Mouse (Mus musculus): ENCODE data around the gene Naa25. TPM values are rescaled to one million over a fixed set of nuclear protein-coding genes. Genes with fewer than 3 reads are reported as not detected.

Naa25 gene
- total RNA-seq, 1 experiment: 92.3 TPM

GRCm38 (mm10) chr5:121366449-121367225 lies 31.1 kb upstream of the Naa25 start:
- no peak overlapping the region for H3K9ac ChIP-seq (ENCODE audit: insufficient read depth, low read depth, low read length, poor library complexity, severe bottlenecking)
- no peak overlapping the region for H3K4me3 ChIP-seq (ENCODE audit: insufficient read depth in 1 of 2, low read depth in 1 of 2, low read length in 2 of 2, poor library complexity in 1 of 2, severe bottlenecking in 1 of 2)
- no peak for TF ChIP-seq MAFK (IDR thresholded peaks at IDR 0.05; ENCODE audit: insufficient read depth, low read depth, low read length)
- TF ChIP-seq ZNF384 (IDR thresholded peaks at IDR 0.05; ENCODE audit: low read depth, low read length): no peak
- no peak for TF ChIP-seq HCFC1 (IDR thresholded peaks at IDR 0.05; ENCODE audit: borderline replicate concordance, insufficient read depth, low read length)
- no peak for TF ChIP-seq ZC3H11A (IDR thresholded peaks at IDR 0.05; ENCODE audit: borderline replicate concordance, low read depth, low read length)
- no peak for TF ChIP-seq CHD2 (IDR thresholded peaks at IDR 0.05; ENCODE audit: low read depth, low read length)
- in situ Hi-C loops (cut with MboI; ENCODE audit: low sequenced_read_pairs in 2 of 2, unreplicated experiment in 2 of 2): no loop called here
- peaks cover 24% of the 10 kb centered on the region for H3K36me3 ChIP-seq (ENCODE audit: control insufficient read depth, insufficient read depth, low read length, poor library complexity, severe bottlenecking)
- no peaks in the 10 kb centered on the region for H3K4me1 ChIP-seq (ENCODE audit: control insufficient read depth in 2 of 2, insufficient read depth in 2 of 2, low read length in 2 of 2, poor library complexity in 1 of 2)
- no peak for DNase-seq (ENCODE audit: low read depth, low spot score)
- H3K27ac ChIP-seq (ENCODE audit: insufficient read depth, low read depth, low read length, poor library complexity, severe bottlenecking): no peak overlapping the region
- H3K9me3 ChIP-seq (ENCODE audit: control insufficient read depth, insufficient read depth, low read depth, low read length): no peaks in the 10 kb centered on the region

GRCm38 (mm10) chr5:121367255-121367654 lies 30.5 kb upstream of the Naa25 start:
- in situ Hi-C loops (cut with MboI; ENCODE audit: low sequenced_read_pairs in 2 of 2, unreplicated experiment in 2 of 2): no loop called here
- Histone ChIP-seq H3K9ac (ENCODE audit: insufficient read depth, low read depth, low read length, poor library complexity, severe bottlenecking) (no peak overlapping the region), H3K36me3 (ENCODE audit: control insufficient read depth, insufficient read depth, low read length, poor library complexity, severe bottlenecking) (peaks cover 23% of the 10 kb centered on the region), H3K9me3 (ENCODE audit: control insufficient read depth, insufficient read depth, low read depth, low read length) (no peaks in the 10 kb centered on the region), H3K4me3 (ENCODE audit: insufficient read depth in 1 of 2, low read depth in 1 of 2, low read length in 2 of 2, poor library complexity in 1 of 2, severe bottlenecking in 1 of 2) (no peak overlapping the region), H3K27ac (ENCODE audit: insufficient read depth, low read depth, low read length, poor library complexity, severe bottlenecking) (no peak overlapping the region), H3K4me1 (ENCODE audit: control insufficient read depth in 2 of 2, insufficient read depth in 2 of 2, low read length in 2 of 2, poor library complexity in 1 of 2) (no peaks in the 10 kb centered on the region)
- TF ChIP-seq ZC3H11A (IDR thresholded peaks at IDR 0.05; ENCODE audit: borderline replicate concordance, low read depth, low read length) (no peak), HCFC1 (IDR thresholded peaks at IDR 0.05; ENCODE audit: borderline replicate concordance, insufficient read depth, low read length) (no peak), MAFK (IDR thresholded peaks at IDR 0.05; ENCODE audit: insufficient read depth, low read depth, low read length) (no peak), ZNF384 (IDR thresholded peaks at IDR 0.05; ENCODE audit: low read depth, low read length) (no peak), CHD2 (IDR thresholded peaks at IDR 0.05; ENCODE audit: low read depth, low read length) (no peak)
- DNase-seq (ENCODE audit: low read depth, low spot score): no peak

- Histone ChIP-seq H3K9me3 (ENCODE audit: control insufficient read depth, insufficient read depth, low read depth, low read length) (no peaks in the 10 kb centered on the region), H3K4me1 (ENCODE audit: control insufficient read depth in 2 of 2, insufficient read depth in 2 of 2, low read length in 2 of 2, poor library complexity in 1 of 2) (no peaks in the 10 kb centered on the region), H3K27ac (ENCODE audit: insufficient read depth, low read depth, low read length, poor library complexity, severe bottlenecking) (no peak overlapping the region), H3K9ac (ENCODE audit: insufficient read depth, low read depth, low read length, poor library complexity, severe bottlenecking) (no peak overlapping the region), H3K4me3 (ENCODE audit: insufficient read depth in 1 of 2, low read depth in 1 of 2, low read length in 2 of 2, poor library complexity in 1 of 2, severe bottlenecking in 1 of 2) (no peak overlapping the region), H3K36me3 (ENCODE audit: control insufficient read depth, insufficient read depth, low read length, poor library complexity, severe bottlenecking) (peaks cover 10% of the 10 kb centered on the region)
- no peak for DNase-seq (ENCODE audit: low read depth, low spot score)
- in situ Hi-C loops (cut with MboI; ENCODE audit: low sequenced_read_pairs in 2 of 2, unreplicated experiment in 2 of 2): no loop called here
- TF ChIP-seq HCFC1 (IDR thresholded peaks at IDR 0.05; ENCODE audit: borderline replicate concordance, insufficient read depth, low read length) (no peak), CHD2 (IDR thresholded peaks at IDR 0.05; ENCODE audit: low read depth, low read length) (no peak), MAFK (IDR thresholded peaks at IDR 0.05; ENCODE audit: insufficient read depth, low read depth, low read length) (no peak), ZNF384 (IDR thresholded peaks at IDR 0.05; ENCODE audit: low read depth, low read length) (no peak), ZC3H11A (IDR thresholded peaks at IDR 0.05; ENCODE audit: borderline replicate concordance, low read depth, low read length) (no peak)
These were observed 26.0 kb upstream of the Naa25 start for GRCm38 (mm10) chr5:121371712-121372111.

- Histone ChIP-seq H3K36me3 (ENCODE audit: control insufficient read depth, insufficient read depth, low read length, poor library complexity, severe bottlenecking) (peaks cover 9% of the 10 kb centered on the region), H3K9me3 (ENCODE audit: control insufficient read depth, insufficient read depth, low read depth, low read length) (no peaks in the 10 kb centered on the region), H3K27ac (ENCODE audit: insufficient read depth, low read depth, low read length, poor library complexity, severe bottlenecking) (no peak overlapping the region), H3K4me1 (ENCODE audit: control insufficient read depth in 2 of 2, insufficient read depth in 2 of 2, low read length in 2 of 2, poor library complexity in 1 of 2) (no peaks in the 10 kb centered on the region), H3K9ac (ENCODE audit: insufficient read depth, low read depth, low read length, poor library complexity, severe bottlenecking) (no peak overlapping the region), H3K4me3 (ENCODE audit: insufficient read depth in 1 of 2, low read depth in 1 of 2, low read length in 2 of 2, poor library complexity in 1 of 2, severe bottlenecking in 1 of 2) (no peak overlapping the region)
- DNase-seq (ENCODE audit: low read depth, low spot score): no peak
- in situ Hi-C loops (cut with MboI; ENCODE audit: low sequenced_read_pairs in 2 of 2, unreplicated experiment in 2 of 2): no loop called here
- TF ChIP-seq ZC3H11A (IDR thresholded peaks at IDR 0.05; ENCODE audit: borderline replicate concordance, low read depth, low read length) (no peak), HCFC1 (IDR thresholded peaks at IDR 0.05; ENCODE audit: borderline replicate concordance, insufficient read depth, low read length) (no peak), MAFK (IDR thresholded peaks at IDR 0.05; ENCODE audit: insufficient read depth, low read depth, low read length) (no peak), ZNF384 (IDR thresholded peaks at IDR 0.05; ENCODE audit: low read depth, low read length) (no peak), CHD2 (IDR thresholded peaks at IDR 0.05; ENCODE audit: low read depth, low read length) (no peak)
These were observed 22.9 kb upstream of the Naa25 start for GRCm38 (mm10) chr5:121374790-121375189.
